Mouse (Mus musculus) myocyte (in vitro differentiated cells): ENCODE results near the gene Slco1a5.

Experiments used
- CEBPB ChIP-seq: IDR thresholded peaks from 2 replicates; pipeline ENCODE4 v1.6.1; 2011; ENCODE audit warnings: mild to moderate bottlenecking, moderate library complexity; ENCODE audit not compliant: poor library complexity, insufficient read depth, severe bottlenecking
- E2F4 ChIP-seq: IDR thresholded peaks from one replicate; pipeline ENCODE4 v1.6.1; 2011; ENCODE audit warnings: mild to moderate bottlenecking, control low read depth, moderate library complexity; ENCODE audit not compliant: insufficient read depth
- REST ChIP-seq: IDR thresholded peaks from one replicate; pipeline ENCODE4 v1.6.1; 2011; ENCODE audit warnings: mild to moderate bottlenecking, control low read depth, moderate library complexity; ENCODE audit not compliant: insufficient read depth, insufficient read length
- TCF12 ChIP-seq: IDR thresholded peaks from one replicate; pipeline ENCODE4 v1.6.1; 2011; ENCODE audit warnings: mild to moderate bottlenecking, control low read depth; ENCODE audit not compliant: poor library complexity, insufficient read depth, severe bottlenecking

- TF ChIP-seq TCF12 (no peak), REST (no peak), E2F4 (no peak), CEBPB (no peak)
Observed at GRCm38 (mm10) chr6:142298098-142298497, 24.7 kb downstream of the Slco1a5 start, which contains the start of gene Iapp.
